Mouse (Mus musculus) embryonic facial prominence, embryonic 13.5 days (tissue): Measurements from ENCODE around the gene Ccdc191. TPM values are rescaled to one million over a fixed set of nuclear protein-coding genes. Genes with fewer than 3 reads are reported as not detected.

Experiments used
- ATAC-seq: fragments of 200-750 bp; cut with Nextera tagmentation; 2 replicates; pipeline ENCODE4 v1.8.0; 2017; ENCODE audit warnings: low read depth; ENCODE audit not compliant: insufficient number of reproducible peaks, insufficient read depth, low FRiP score, low TSS enrichment
- H3K27ac ChIP-seq: fragments of 300-500 bp; sonication (generic); 2 replicates; pipeline ENCODE4 v1.5.1; 2015; ENCODE audit warnings: moderate library complexity, mild to moderate bottlenecking, inconsistent platforms
- H3K27me3 ChIP-seq: fragments of 300-500 bp; sonication (generic); 2 replicates; pipeline ENCODE4 v1.6.1; 2015; ENCODE audit warnings: mild to moderate bottlenecking, inconsistent platforms
- H3K36me3 ChIP-seq: fragments of 300-500 bp; sonication (generic); 2 replicates; pipeline ENCODE4 v1.6.1; 2015; ENCODE audit warnings: mild to moderate bottlenecking, inconsistent platforms
- H3K4me1 ChIP-seq: fragments of 300-500 bp; sonication (generic); 2 replicates; pipeline ENCODE4 v1.6.1; 2015; ENCODE audit warnings: inconsistent platforms
- H3K4me2 ChIP-seq: fragments of 300-500 bp; sonication (generic); 2 replicates; pipeline ENCODE4 v1.6.1; 2015; ENCODE audit warnings: moderate library complexity, mild to moderate bottlenecking, inconsistent platforms
- H3K4me3 ChIP-seq: fragments of 300-500 bp; sonication (generic); 2 replicates; pipeline ENCODE4 v1.5.1; 2015; ENCODE audit warnings: mild to moderate bottlenecking, inconsistent platforms
- H3K9ac ChIP-seq: fragments of 300-500 bp; sonication (generic); 2 replicates; pipeline ENCODE4 v1.6.1; 2015; ENCODE audit warnings: mild to moderate bottlenecking, inconsistent platforms
- H3K9me3 ChIP-seq: fragments of 300-500 bp; sonication (generic); 2 replicates; pipeline ENCODE4 v1.6.1; 2016; ENCODE audit warnings: inconsistent platforms
- WGBS: fragments of 180-500 bp; shearing (Covaris S2); methylation state at CpG from one replicate; pipeline ENCODE4 v1.1.7; 2015; ENCODE audit warnings: mixed read lengths; 5-methylcytosine and 5-hydroxymethylcytosine counted together
- polyA plus RNA-seq: library from polyadenylated mRNA; unstranded; fragments of >200 nt; fragmentation: Nextera tagmentation; extraction: Ambion mirVana; gene quantifications from 2 replicates; pipeline ENCODE4 v1.2.1, GENCODE M21; 2015

The Ccdc191 gene
- polyA plus RNA-seq, 1 experiment from 2014 or later, result 18.7 TPM

GRCm38 (mm10) chr16:43932319-43932718 lies 42.7 kb downstream of the Ccdc191 start:
- H3K4me1 ChIP-seq, result no peaks in the 10 kb centered on the region
- H3K27me3 ChIP-seq, result no peaks in the 10 kb centered on the region
- H3K4me2 ChIP-seq, result no peak overlapping the region
- no peak overlapping the region for H3K4me3 ChIP-seq
- 84% methylated on average over 7 of the region's 7 CpGs for WGBS
- no peak for ATAC-seq
- H3K36me3 ChIP-seq, result no peaks in the 10 kb centered on the region
- no peak overlapping the region for H3K27ac ChIP-seq
- no peak overlapping the region for H3K9ac ChIP-seq
- H3K9me3 ChIP-seq, result no peaks in the 10 kb centered on the region

GRCm38 (mm10) chr16:43933041-43933440 lies 43.4 kb downstream of the Ccdc191 start:
- H3K27me3 ChIP-seq, result no peaks in the 10 kb centered on the region
- H3K36me3 ChIP-seq, result no peaks in the 10 kb centered on the region
- H3K4me3 ChIP-seq, result no peak overlapping the region
- no peaks in the 10 kb centered on the region for H3K4me1 ChIP-seq
- no peak overlapping the region; the same call in 1 of the 2 replicates for H3K27ac ChIP-seq
- no peak overlapping the region for H3K9ac ChIP-seq
- H3K4me2 ChIP-seq, result no peak overlapping the region
- no peaks in the 10 kb centered on the region for H3K9me3 ChIP-seq
- ATAC-seq, result no peak
- 87% methylated on average over 6 of the region's 6 CpGs for WGBS

GRCm38 (mm10) chr16:43934856-43935255 lies 45.3 kb downstream of the Ccdc191 start:
- no peaks in the 10 kb centered on the region for H3K9me3 ChIP-seq
- no peaks in the 10 kb centered on the region for H3K36me3 ChIP-seq
- no peaks in the 10 kb centered on the region for H3K27me3 ChIP-seq
- no peak overlapping the region for H3K4me3 ChIP-seq
- ATAC-seq, result no peak; the same call in 1 of the 2 replicates
- no peak overlapping the region for H3K9ac ChIP-seq
- H3K27ac ChIP-seq, result no peak overlapping the region
- no peak overlapping the region for H3K4me2 ChIP-seq
- H3K4me1 ChIP-seq, result no peaks in the 10 kb centered on the region
- WGBS, result 79% methylated on average over 8 of the region's 8 CpGs

GRCm38 (mm10) chr16:43935367-43935766 lies 45.8 kb downstream of the Ccdc191 start:
- no peak overlapping the region for H3K4me2 ChIP-seq
- H3K27me3 ChIP-seq, result no peaks in the 10 kb centered on the region
- H3K36me3 ChIP-seq, result no peaks in the 10 kb centered on the region
- WGBS, result 63% methylated on average over 3 of the region's 3 CpGs
- H3K9me3 ChIP-seq, result no peaks in the 10 kb centered on the region
- H3K4me1 ChIP-seq, result no peaks in the 10 kb centered on the region
- H3K9ac ChIP-seq, result no peak overlapping the region
- no peak overlapping the region for H3K27ac ChIP-seq
- no peak for ATAC-seq
- H3K4me3 ChIP-seq, result no peak overlapping the region

- H3K27ac ChIP-seq, result no peak overlapping the region
- ATAC-seq, result no peak
- H3K9ac ChIP-seq, result no peak overlapping the region
- no peaks in the 10 kb centered on the region for H3K9me3 ChIP-seq
- H3K36me3 ChIP-seq, result no peaks in the 10 kb centered on the region
- no peaks in the 10 kb centered on the region for H3K27me3 ChIP-seq
- H3K4me3 ChIP-seq, result no peak overlapping the region
- 71% methylated on average over 3 of the region's 3 CpGs for whole genome bisulfite sequencing
- H3K4me1 ChIP-seq, result no peaks in the 10 kb centered on the region
- no peak overlapping the region for H3K4me2 ChIP-seq
These were observed 46.3 kb downstream of the Ccdc191 start for GRCm38 (mm10) chr16:43935892-43936291.

GRCm38 (mm10) chr16:43940846-43941245 lies 51.2 kb downstream of the Ccdc191 start:
- no peaks in the 10 kb centered on the region for H3K36me3 ChIP-seq
- 91% methylated on average over 4 of the region's 4 CpGs for WGBS
- H3K9me3 ChIP-seq, result no peaks in the 10 kb centered on the region
- no peak overlapping the region for H3K4me3 ChIP-seq
- no peaks in the 10 kb centered on the region for H3K27me3 ChIP-seq
- 0 out of 2 replicates have a peak, but pooled peaks cover 6% of the 10 kb centered on the region for H3K4me1 ChIP-seq
- ATAC-seq, result no peak
- H3K4me2 ChIP-seq, result no peak overlapping the region
- H3K9ac ChIP-seq, result no peak overlapping the region
- no peak overlapping the region for H3K27ac ChIP-seq

DNA sequence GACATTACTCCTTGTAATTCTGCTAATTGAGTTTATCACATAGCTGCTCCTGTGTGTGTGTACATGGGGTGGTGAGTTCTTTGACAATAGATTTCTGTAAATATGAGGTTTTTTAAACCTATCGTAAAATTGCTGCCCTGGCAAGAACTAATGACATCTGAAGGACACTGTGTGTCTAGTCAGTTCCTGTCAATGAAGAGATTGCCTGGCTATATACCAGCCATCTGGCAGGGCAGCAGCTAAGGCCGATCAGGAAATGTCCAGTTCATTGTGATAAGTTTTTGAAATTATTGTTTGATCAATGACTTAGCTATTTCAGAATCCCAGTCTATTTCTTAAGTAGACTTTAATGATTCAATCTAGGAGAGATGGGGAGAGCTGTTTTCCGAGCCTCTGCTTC lies 55.8 kb downstream of the Ccdc191 start:
- Histone ChIP-seq H3K4me1 (0 out of 2 replicates have a peak, but pooled peaks cover 6% of the 10 kb centered on the region), H3K9me3 (no peaks in the 10 kb centered on the region), H3K27ac (no peak overlapping the region), H3K36me3 (no peaks in the 10 kb centered on the region), H3K9ac (no peak overlapping the region), H3K4me2 (no peak overlapping the region), H3K27me3 (no peaks in the 10 kb centered on the region), H3K4me3 (no peak overlapping the region)
- no peak for ATAC-seq
- WGBS, result 88% methylated on average over 3 of the region's 3 CpGs

GRCm38 (mm10) chr16:43945869-43946268 lies 56.3 kb downstream of the Ccdc191 start:
- 60% methylated on average over 3 of the region's 3 CpGs for WGBS
- ATAC-seq, result no peak
- Histone ChIP-seq H3K9ac (no peak overlapping the region), H3K4me1 (0 out of 2 replicates have a peak, but pooled peaks cover 6% of the 10 kb centered on the region), H3K27ac (no peak overlapping the region), H3K4me2 (no peak overlapping the region), H3K36me3 (no peaks in the 10 kb centered on the region), H3K4me3 (no peak overlapping the region), H3K27me3 (no peaks in the 10 kb centered on the region), H3K9me3 (no peaks in the 10 kb centered on the region)

GRCm38 (mm10) chr16:43951591-43951990 lies 62.0 kb downstream of the Ccdc191 start:
- Histone ChIP-seq H3K4me3 (no peak overlapping the region), H3K9ac (no peak overlapping the region), H3K36me3 (no peaks in the 10 kb centered on the region), H3K27me3 (no peaks in the 10 kb centered on the region), H3K27ac (no peak overlapping the region), H3K4me2 (no peak overlapping the region), H3K9me3 (no peaks in the 10 kb centered on the region), H3K4me1 (no peaks in the 10 kb centered on the region)
- ATAC-seq, result no peak
- WGBS, result 78% methylated on average over 4 of the region's 4 CpGs

- Histone ChIP-seq H3K36me3 (no peaks in the 10 kb centered on the region), H3K9ac (no peak overlapping the region), H3K9me3 (no peaks in the 10 kb centered on the region), H3K4me2 (no peak overlapping the region), H3K27me3 (no peaks in the 10 kb centered on the region), H3K27ac (no peak overlapping the region), H3K4me3 (no peak overlapping the region), H3K4me1 (no peaks in the 10 kb centered on the region)
- ATAC-seq, result no peak
- 77% methylated on average over 6 of the region's 6 CpGs for WGBS
These were observed 65.3 kb downstream of the Ccdc191 start for GRCm38 (mm10) chr16:43954913-43955312.

- Histone ChIP-seq H3K4me3 (no peak overlapping the region), H3K9me3 (no peaks in the 10 kb centered on the region), H3K4me2 (no peak overlapping the region), H3K36me3 (no peaks in the 10 kb centered on the region), H3K9ac (no peak overlapping the region), H3K27me3 (no peaks in the 10 kb centered on the region), H3K27ac (no peak overlapping the region), H3K4me1 (no peaks in the 10 kb centered on the region)
- WGBS, result 55% methylated on average over 4 of the region's 4 CpGs
- ATAC-seq, result no peak
These were observed 68.4 kb downstream of the Ccdc191 start for GRCm38 (mm10) chr16:43958038-43958437.

GRCm38 (mm10) chr16:43963291-43963690 lies 73.7 kb downstream of the Ccdc191 start:
- Histone ChIP-seq H3K36me3 (no peaks in the 10 kb centered on the region), H3K4me2 (no peak overlapping the region), H3K27ac (no peak overlapping the region), H3K9ac (no peak overlapping the region), H3K4me3 (no peak overlapping the region), H3K4me1 (no peaks in the 10 kb centered on the region), H3K27me3 (no peaks in the 10 kb centered on the region), H3K9me3 (no peaks in the 10 kb centered on the region)
- no peak for ATAC-seq
- 91% methylated on average over 9 of the region's 9 CpGs for WGBS

DNA sequence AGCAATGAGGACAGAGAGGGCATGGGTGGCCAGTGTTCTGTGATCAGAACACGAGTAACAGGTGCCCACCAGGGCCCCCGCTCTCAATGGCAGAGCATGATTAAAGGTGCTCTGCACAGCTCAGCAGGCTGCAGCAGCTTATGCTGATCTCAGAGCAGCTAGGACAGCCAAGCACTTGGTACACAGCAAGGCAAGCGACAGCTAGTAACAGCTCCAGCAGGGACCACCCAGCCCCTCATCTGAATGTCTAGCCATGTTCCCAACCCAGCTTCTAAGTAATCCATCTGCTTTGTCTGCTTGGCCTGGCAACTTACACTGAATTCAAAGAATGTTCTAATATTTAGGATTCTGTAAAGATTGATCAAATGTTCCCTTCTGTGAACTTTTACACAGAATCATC lies 74.2 kb downstream of the Ccdc191 start:
- H3K4me2 ChIP-seq, result no peak overlapping the region
- no peak overlapping the region for H3K27ac ChIP-seq
- no peaks in the 10 kb centered on the region for H3K9me3 ChIP-seq
- H3K27me3 ChIP-seq, result no peaks in the 10 kb centered on the region
- no peak overlapping the region for H3K4me3 ChIP-seq
- H3K36me3 ChIP-seq, result no peaks in the 10 kb centered on the region
- no peak overlapping the region for H3K9ac ChIP-seq
- no peaks in the 10 kb centered on the region for H3K4me1 ChIP-seq
- ATAC-seq, result no peak
- 85% methylated on average over 3 of the region's 3 CpGs for WGBS
